40 mouse cellular contexts compared by ENCODE assay signal in the genomic region with DNA sequence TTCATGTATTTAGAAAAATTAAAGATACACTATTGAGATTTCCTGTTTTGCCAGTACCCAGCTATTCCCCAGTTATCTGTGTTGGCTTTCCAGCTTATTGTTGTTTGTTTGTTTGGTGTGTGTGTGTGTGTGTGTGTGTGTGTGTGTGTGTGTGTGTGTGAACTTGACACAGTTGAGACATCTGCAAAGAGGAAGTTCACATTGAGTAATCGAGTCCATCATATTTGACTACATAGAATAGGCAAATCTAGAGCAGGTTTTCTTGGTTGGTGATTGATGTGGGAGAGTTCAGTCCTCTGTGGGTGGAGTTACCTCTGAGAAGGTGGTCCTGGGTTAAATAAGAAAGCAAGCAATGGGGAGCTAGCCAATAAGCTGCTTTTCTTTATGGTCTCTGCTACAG. TPM values are rescaled to one million over a fixed set of nuclear protein-coding genes. Genes with fewer than 3 reads are reported as not detected.
"Had no signal": no experiment of that assay in that cellular context is flagged by ENCODE, and none has a peak within 500 bp of the region (broad histone marks: within the 10 kb centered on the region; RNA-seq: fewer than 3 reads in every experiment).

No protein-coding gene starts in this region.

- DNase-seq: cerebellum, adult 2 months; cerebellum, adult 8-10 months; cerebellum, adult 9-10 months; cerebellum, adult 9-11 months; cerebellum, postnatal 10 days; cerebellum, postnatal 14 days; cerebellum, postnatal 25 days; cerebellum, postnatal 36 days; embryo, embryonic 11 days; forebrain, postnatal 0 days; gastrocnemius, adult 2 months; gastrocnemius, postnatal 10 days; gastrocnemius, postnatal 14 days; gastrocnemius, postnatal 25 days; gastrocnemius, postnatal 36 days; heart, adult 11 months; heart, adult 18-20 months; heart, adult 2 months had no signal

- H3K27ac ChIP-seq: embryonic facial prominence, embryonic 10.5 days; embryonic facial prominence, embryonic 12.5 days; embryonic facial prominence, embryonic 13.5 days; embryonic facial prominence, embryonic 15.5 days; forebrain, embryonic 10.5 days; forebrain, embryonic 12.5 days; forebrain, embryonic 13.5 days; forebrain, embryonic 15.5 days; gastrocnemius, adult 2 months; heart, adult 2 months had no signal

- H3K9me3 ChIP-seq: embryonic facial prominence, embryonic 10.5 days; embryonic facial prominence, embryonic 12.5 days; embryonic facial prominence, embryonic 13.5 days; embryonic facial prominence, embryonic 15.5 days; forebrain, embryonic 10.5 days; forebrain, embryonic 12.5 days; forebrain, embryonic 13.5 days; forebrain, embryonic 15.5 days had no signal

- H3K4me3 ChIP-seq: embryonic facial prominence, embryonic 10.5 days; embryonic facial prominence, embryonic 12.5 days; embryonic facial prominence, embryonic 13.5 days; embryonic facial prominence, embryonic 15.5 days; erythroblast, embryonic 14.5 days; forebrain, embryonic 10.5 days; forebrain, embryonic 12.5 days; forebrain, embryonic 13.5 days; forebrain, embryonic 15.5 days; gastrocnemius, adult 2 months; heart, adult 2 months had no signal

- ATAC-seq: forebrain, embryonic 13.5 days; forebrain, embryonic 14.5 days; forebrain, embryonic 15.5 days; forebrain, embryonic 16.5 days; forebrain, postnatal 0 days had no signal

- H3K36me3 ChIP-seq: embryonic facial prominence, embryonic 10.5 days; embryonic facial prominence, embryonic 12.5 days; embryonic facial prominence, embryonic 13.5 days; embryonic facial prominence, embryonic 15.5 days; forebrain, embryonic 10.5 days; forebrain, embryonic 12.5 days; forebrain, embryonic 15.5 days had no signal

- H3K4me2 ChIP-seq: embryonic facial prominence, embryonic 12.5 days; embryonic facial prominence, embryonic 13.5 days; embryonic facial prominence, embryonic 15.5 days; forebrain, embryonic 12.5 days; forebrain, embryonic 13.5 days; forebrain, embryonic 15.5 days had no signal

- H3K4me1 ChIP-seq: embryonic facial prominence, embryonic 10.5 days; embryonic facial prominence, embryonic 12.5 days; embryonic facial prominence, embryonic 13.5 days; embryonic facial prominence, embryonic 15.5 days; forebrain, embryonic 10.5 days; forebrain, embryonic 12.5 days; forebrain, embryonic 13.5 days; forebrain, embryonic 15.5 days had no signal

- H3K27me3 ChIP-seq: embryonic facial prominence, embryonic 12.5 days; embryonic facial prominence, embryonic 13.5 days; embryonic facial prominence, embryonic 15.5 days; forebrain, embryonic 12.5 days; forebrain, embryonic 13.5 days; forebrain, embryonic 15.5 days had no signal

- H3K9ac ChIP-seq: embryonic facial prominence, embryonic 12.5 days; embryonic facial prominence, embryonic 13.5 days; embryonic facial prominence, embryonic 15.5 days; forebrain, embryonic 12.5 days; forebrain, embryonic 13.5 days; forebrain, embryonic 15.5 days; forebrain, postnatal 0 days had no signal

RNA-seq across cellular contexts. Expression of a gene that starts 32.2 kb away (rescaled TPM):
- total RNA-seq: common myeloid progenitor, adult 5-6 weeks; forebrain, postnatal 0 days; gastrocnemius, adult 18-20 months; gastrocnemius, adult 2 months; gastrocnemius, adult 8-10 months; gastrocnemius, postnatal 10 days; gastrocnemius, postnatal 14 days; gastrocnemius, postnatal 25 days; gastrocnemius, postnatal 36 days; gastrocnemius, postnatal 4 days; granulocyte monocyte progenitor cell, adult 5-6 weeks; heart, adult 18-20 months; heart, adult 2 months had no signal
- polyA plus RNA-seq: cerebellum, adult 2 months; cortical plate, adult 2 months; embryonic facial prominence, embryonic 10.5 days; embryonic facial prominence, embryonic 11.5 days; embryonic facial prominence, embryonic 12.5 days; embryonic facial prominence, embryonic 13.5 days; embryonic facial prominence, embryonic 14.5 days; embryonic facial prominence, embryonic 15.5 days; erythroblast, embryonic 14.5 days; forebrain, embryonic 10.5 days; forebrain, embryonic 11.5 days; forebrain, embryonic 13.5 days; forebrain, embryonic 14.5 days; forebrain, embryonic 15.5 days; forebrain, embryonic 16.5 days; forebrain, postnatal 0 days; frontal cortex, adult 2 months; gonadal fat pad, adult 2 months; heart, adult 2 months had no signal
